ENCODE assay signal across 27 mouse cellular contexts in genomic region chr11:61181624-61182023, GRCm38 (mm10). TPM values are rescaled to one million over a fixed set of nuclear protein-coding genes. Genes with fewer than 3 reads are reported as not detected.
DNase-seq lines count a peak whose midpoint lies in the region; ATAC-seq lines count a peak whose summit lies in the region.
"Had no signal": no experiment of that assay in that cellular context is flagged by ENCODE, and none has a peak within 500 bp of the region (broad histone marks: within the 10 kb centered on the region; RNA-seq: fewer than 3 reads in every experiment).

No protein-coding gene starts in this region.

- ATAC-seq in hindbrain, embryonic 16.5 days: no peak
- ATAC-seq: activated CD4-positive, CD25-positive, alpha-beta regulatory T cell, adult 4 months; CD4-positive, CD25-positive, alpha-beta regulatory T cell, adult 4 months; Patski had no signal

- H3K9ac ChIP-seq in hindbrain, embryonic 16.5 days (ENCODE audit: low read depth, low read length): no peak overlapping the region

- intact Hi-C loops in heart, postnatal 36 days (cut with DNase I): no loop called here

- H3K4me2 ChIP-seq in hindbrain, embryonic 16.5 days (ENCODE audit: low read length): no peak overlapping the region

- H3K4me1 ChIP-seq in hindbrain, embryonic 16.5 days (ENCODE audit: control insufficient read depth, insufficient read depth, low read depth, low read length): no peaks in the 10 kb centered on the region

- H3K36me3 ChIP-seq in hindbrain, embryonic 16.5 days (ENCODE audit: control insufficient read depth, insufficient read depth, low read length): no peaks in the 10 kb centered on the region
- H3K36me3 ChIP-seq: G1E had no signal

- no peak overlapping the region for H3K4me3 ChIP-seq in hindbrain, embryonic 16.5 days (ENCODE audit: low read length)

- H3K27ac ChIP-seq in hindbrain, embryonic 16.5 days (ENCODE audit: low read depth, low read length): no peak overlapping the region

- DNase-seq in heart, adult 11 months: peak; percentile 39
- no peak for DNase-seq in heart, postnatal 36 days
- DNase-seq in ES-CJ7 (ENCODE audit: low read depth, low spot score) (peak; percentile 81), R1 (ENCODE audit: low read depth, low spot score) (peak; percentile 71), ZHBTc4 (ENCODE audit: low read depth, low spot score) (peak; percentile 17)
- DNase-seq in right cerebral cortex, adult 18-20 months: no peak
- DNase-seq in frontal cortex, postnatal 25 days (ENCODE audit: low spot score in 2 of 2): no peak
- DNase-seq: adrenal gland, adult 2 months; adrenal gland, adult 8-10 months; adrenal gland, postnatal 10 days; adrenal gland, postnatal 14 days; adrenal gland, postnatal 25 days; adrenal gland, postnatal 36 days; B cell, adult 2 months; cerebellum, adult 11 months; cerebellum, adult 11-12 months; cerebellum, adult 18-20 months; cerebellum, adult 2 months; cerebellum, adult 8-10 months had no signal

- H3K9me3 ChIP-seq in hindbrain, embryonic 16.5 days (ENCODE audit: control insufficient read depth, low read length): no peaks in the 10 kb centered on the region
- H3K9me3 ChIP-seq: G1E had no signal

- no peaks in the 10 kb centered on the region for H3K27me3 ChIP-seq in hindbrain, embryonic 16.5 days (replicated peaks; ENCODE audit: control insufficient read depth, insufficient read depth, low read length)
- H3K27me3 ChIP-seq: CH12.LX had no signal

RNA-seq across cellular contexts. Expression of gene Usp22, which starts 6.8 kb away (rescaled TPM):
- 10 to 100 TPM; 29.9 to 37.4 TPM for total RNA-seq in heart, postnatal 36 days (2021)
- polyA plus RNA-seq in hindbrain, embryonic 16.5 days (2015; fragmentation: Nextera tagmentation; extraction: Ambion mirVana): 341 and 401 TPM in 2 replicates

RNA-seq across cellular contexts. Expression of gene Aldh3a1, which starts 25.7 kb away (rescaled TPM):
- total RNA-seq in heart, postnatal 36 days (2021): 1 to 10 TPM; 1.7 TPM
- 0.40 and 0.41 TPM in 2 replicates for polyA plus RNA-seq in hindbrain, embryonic 16.5 days (2015; fragmentation: Nextera tagmentation; extraction: Ambion mirVana)
- total RNA-seq: adrenal gland, postnatal 14 days; adrenal gland, postnatal 4 days had no signal
- polyA plus RNA-seq: activated CD4-positive, CD25-positive, alpha-beta regulatory T cell, adult 4 months; CD4-positive, CD25-positive, alpha-beta regulatory T cell, adult 4 months; G1E; Patski had no signal

RNA-seq across cellular contexts. Expression of gene Tnfrsf13b, which starts 55.1 kb away (rescaled TPM):
- total RNA-seq in heart, postnatal 36 days (2021): under 1 TPM; 0.86 to 0.89 TPM
- 1.4 and 2.0 TPM in 2 replicates for polyA plus RNA-seq in hindbrain, embryonic 16.5 days (2015; fragmentation: Nextera tagmentation; extraction: Ambion mirVana)
- polyA plus RNA-seq: C2C12, Patski had no signal

Comparison
In these comparisons a context has a peak if more than half of its experiments do, and no peak if none do; other contexts are left out.
1. DNase-seq: peak in heart, adult 11 months (single experiment), ES-CJ7 (single experiment), R1 (single experiment) and ZHBTc4 (single experiment); none in heart, postnatal 36 days (0 of 2), right cerebral cortex, adult 18-20 months (single experiment) and frontal cortex, postnatal 25 days (0 of 2).